Mouse (Mus musculus) megakaryocyte, embryonic 14.5 days (primary cell): ENCODE measurements around the gene Fam155a.

ENCODE experiments used
- FLI1 ChIP-seq: IDR thresholded peaks from 2 replicates; pipeline ENCODE4 v1.6.1; 2012; ENCODE audit warnings: low read length, inconsistent platforms, mixed read lengths
- GATA1 ChIP-seq: IDR thresholded peaks from 3 replicates; pipeline ENCODE4 v1.6.1; 2012; ENCODE audit warnings: mixed read lengths, low read length, inconsistent platforms, borderline replicate concordance

- TF ChIP-seq GATA1 = no peak
- TF ChIP-seq FLI1 = no peak
Observed at GRCm38 (mm10) chr8:9432635-9433372, 338.2 kb downstream of the Fam155a start.
